Comparison of ENCODE assay signal across 16 mouse cellular contexts in the genomic region with DNA sequence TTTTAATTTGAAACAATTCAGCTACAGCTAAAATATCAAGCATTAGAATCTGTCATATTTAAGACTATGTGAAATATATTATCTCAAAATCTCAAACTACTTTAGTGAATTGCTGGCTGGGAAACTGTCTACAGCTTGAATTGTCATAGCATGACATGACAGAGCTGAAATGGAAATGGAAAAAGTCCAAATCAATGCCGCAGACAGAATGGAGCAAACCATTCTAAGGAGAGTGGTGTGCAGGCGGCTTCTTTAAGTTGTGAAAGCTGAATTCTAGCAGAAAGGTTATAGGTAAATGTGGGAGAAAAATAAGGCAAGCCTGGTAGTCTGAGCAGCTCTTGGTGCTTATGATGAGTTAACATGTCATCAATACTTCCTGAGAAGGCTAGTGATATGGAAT.
"Had no signal": no experiment of that assay in that cellular context is flagged by ENCODE, and none has a peak within 500 bp of the region (broad histone marks: within the 10 kb centered on the region; RNA-seq: fewer than 3 reads in every experiment).

No protein-coding gene starts in this region.

- H3K27ac ChIP-seq: left cerebral cortex, adult 2 months; liver, embryonic 13.5 days; stomach, embryonic 15.5 days had no signal

- H3K36me3 ChIP-seq: liver, embryonic 13.5 days; stomach, embryonic 15.5 days had no signal

- H3K4me2 ChIP-seq: liver, embryonic 13.5 days; midbrain, embryonic 11.5 days; stomach, embryonic 15.5 days had no signal

- H3K4me1 ChIP-seq: liver, embryonic 13.5 days; stomach, embryonic 15.5 days had no signal

- H3K9ac ChIP-seq: liver, embryonic 13.5 days; stomach, embryonic 15.5 days had no signal

- H3K27me3 ChIP-seq: liver, embryonic 13.5 days; stomach, embryonic 15.5 days had no signal

- H3K9me3 ChIP-seq: liver, embryonic 13.5 days; stomach, embryonic 15.5 days had no signal

- H3K4me3 ChIP-seq: left cerebral cortex, adult 2 months; liver, embryonic 13.5 days; stomach, embryonic 15.5 days had no signal

- DNase-seq: kidney, adult 9 months; kidney, postnatal 14 days; kidney, postnatal 4 days; liver, embryonic 13.5 days; lung, adult 2 months; lung, postnatal 14 days; lung, postnatal 4 days; midbrain, embryonic 14.5 days; right cerebral cortex, postnatal 25 days; spleen, adult 18-20 months; thymus, adult 18-20 months; thymus, postnatal 14 days; thymus, postnatal 4 days had no signal
